Mouse (Mus musculus): Measurements from ENCODE around the gene Lcn5.

- TF ChIP-seq POLR2A (IDR thresholded peaks at IDR 0.05; ENCODE audit: borderline replicate concordance, control insufficient read depth, low read depth, low read length) (peak; percentile 33; the same call in 1 of the 2 replicates), CTCF (IDR thresholded peaks at IDR 0.05; ENCODE audit: control insufficient read depth, insufficient read depth, low read length) (peak; percentile 57; the same call in 1 of the 2 replicates)
Measured at GRCm38 (mm10) chr2:25621229-25622200, 36.2 kb upstream of the Lcn5 start, which contains the start of gene Tmem141.

Measured in bone marrow, adult 2 months (tissue).